Mouse (Mus musculus): Measurements from ENCODE around the gene Ipcef1. TPM values are rescaled to one million over a fixed set of nuclear protein-coding genes. Genes with fewer than 3 reads are reported as not detected.

The Ipcef1 gene
- polyA plus RNA-seq, 1 experiment from 2014 or later, result 0.46 TPM

DNA sequence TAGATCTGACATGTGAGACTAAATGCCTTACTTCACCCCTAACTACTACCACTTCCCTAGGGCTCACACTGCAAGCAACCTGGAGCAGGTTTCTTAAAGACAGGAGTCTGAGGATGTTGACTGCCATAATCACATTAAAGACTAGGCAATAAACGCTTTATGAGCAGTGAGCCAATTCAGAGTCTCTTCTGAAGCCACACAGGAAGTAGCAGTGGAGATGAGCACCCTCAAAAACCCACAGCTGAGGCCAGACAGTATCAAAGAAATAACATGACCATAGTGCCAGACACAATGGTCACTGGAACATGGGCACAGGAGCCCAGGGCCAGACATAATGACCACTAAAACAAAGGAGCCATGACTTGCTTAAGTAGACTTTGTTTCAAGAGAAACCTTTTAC is 63.7 kb downstream of the Ipcef1 start:
- ATAC-seq (ENCODE audit: low read depth), result no peak
- no peak for DNase-seq (ENCODE audit: low spot score)
- no peaks in the 10 kb centered on the region for H3K4me1 ChIP-seq (ENCODE audit: control insufficient read depth, insufficient read depth, low read length)
- H3K4me3 ChIP-seq (ENCODE audit: low read depth, low read length), result no peak overlapping the region
- no peaks in the 10 kb centered on the region for H3K36me3 ChIP-seq (ENCODE audit: control insufficient read depth, insufficient read depth, low read length)
- H3K9ac ChIP-seq (ENCODE audit: low read depth, low read length), result no peak overlapping the region
- H3K9me3 ChIP-seq (ENCODE audit: control insufficient read depth, low read length), result no peaks in the 10 kb centered on the region
- no peaks in the 10 kb centered on the region for H3K27me3 ChIP-seq (replicated peaks; ENCODE audit: control insufficient read depth, insufficient read depth, low read length)
- no peak overlapping the region for H3K4me2 ChIP-seq (ENCODE audit: low read depth, low read length)
- 82% methylated on average over 1 of the region's 1 CpGs for WGBS
- no peak overlapping the region for H3K27ac ChIP-seq (replicated peaks; ENCODE audit: low read depth, low read length)

DNA sequence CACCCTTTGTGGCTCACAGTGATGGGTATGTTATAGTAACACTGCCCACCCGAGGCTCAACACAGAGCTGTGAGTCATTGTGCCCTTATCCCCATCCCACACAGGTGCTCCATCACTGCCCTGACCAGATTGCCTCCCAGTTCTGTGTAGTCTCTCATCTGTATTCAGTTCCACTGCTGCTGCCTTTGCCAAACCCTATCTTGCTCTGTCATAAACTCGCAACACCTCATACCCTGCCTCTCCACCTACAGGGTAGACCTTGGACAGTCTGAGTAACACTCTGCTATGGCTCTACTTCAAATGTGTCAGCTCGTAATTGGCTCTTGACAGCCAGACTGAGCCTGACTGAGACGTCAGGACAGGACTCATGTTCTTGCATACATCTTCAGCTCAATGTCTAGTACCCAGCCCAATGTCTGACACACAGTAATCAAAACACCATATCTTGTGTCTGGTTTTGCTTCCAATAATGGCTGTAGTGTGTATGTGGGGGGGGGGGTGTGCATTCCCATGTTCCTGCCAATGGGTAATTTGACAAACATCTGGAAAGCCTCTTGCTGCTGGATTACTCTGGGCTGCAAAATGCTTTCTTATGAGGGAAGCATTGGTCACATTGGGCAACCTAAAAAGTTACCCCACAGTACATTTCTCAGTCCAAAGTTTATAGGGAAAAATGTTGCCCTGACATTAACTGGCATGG is 64.7 kb downstream of the Ipcef1 start:
- Histone ChIP-seq H3K27ac (replicated peaks; ENCODE audit: low read depth, low read length) (no peak overlapping the region), H3K27me3 (replicated peaks; ENCODE audit: control insufficient read depth, insufficient read depth, low read length) (no peaks in the 10 kb centered on the region), H3K4me2 (ENCODE audit: low read depth, low read length) (no peak overlapping the region), H3K9ac (ENCODE audit: low read depth, low read length) (no peak overlapping the region), H3K4me1 (ENCODE audit: control insufficient read depth, insufficient read depth, low read length) (no peaks in the 10 kb centered on the region), H3K9me3 (ENCODE audit: control insufficient read depth, low read length) (no peaks in the 10 kb centered on the region), H3K36me3 (ENCODE audit: control insufficient read depth, insufficient read depth, low read length) (no peaks in the 10 kb centered on the region), H3K4me3 (ENCODE audit: low read depth, low read length) (no peak overlapping the region)
- no peak for ATAC-seq (ENCODE audit: low read depth)
- 57% methylated on average over 4 of the region's 4 CpGs for WGBS
- DNase-seq (ENCODE audit: low spot score), result no peak

DNA sequence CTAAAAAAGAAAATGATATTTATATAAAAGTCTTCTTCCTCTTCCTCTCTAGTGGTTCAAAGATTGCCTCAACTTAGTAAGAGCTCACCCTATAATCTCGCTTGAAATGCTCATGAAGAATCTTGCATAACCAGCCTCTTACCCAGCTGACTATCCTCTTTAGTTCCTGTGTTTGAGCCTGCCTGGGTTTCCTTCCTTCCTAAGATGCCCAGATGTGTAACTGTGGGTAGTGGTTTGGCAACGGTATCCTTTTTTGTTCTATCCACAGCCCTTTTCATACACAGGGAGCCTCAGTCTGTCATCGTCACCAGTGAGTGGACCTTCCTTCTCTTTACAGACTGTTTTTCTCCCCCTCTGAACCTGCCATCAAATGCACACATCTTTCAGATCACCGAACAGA is 66.0 kb downstream of the Ipcef1 start:
- H3K4me1 ChIP-seq (ENCODE audit: control insufficient read depth, insufficient read depth, low read length), result no peaks in the 10 kb centered on the region
- 79% methylated on average over 4 of the region's 4 CpGs for WGBS
- ATAC-seq (ENCODE audit: low read depth) (no peak), DNase-seq (ENCODE audit: low spot score) (no peak)
- H3K27me3 ChIP-seq (replicated peaks; ENCODE audit: control insufficient read depth, insufficient read depth, low read length), result no peaks in the 10 kb centered on the region
- H3K36me3 ChIP-seq (ENCODE audit: control insufficient read depth, insufficient read depth, low read length), result no peaks in the 10 kb centered on the region
- H3K4me3 ChIP-seq (ENCODE audit: low read depth, low read length), result no peak overlapping the region
- H3K27ac ChIP-seq (replicated peaks; ENCODE audit: low read depth, low read length), result no peak overlapping the region
- H3K9ac ChIP-seq (ENCODE audit: low read depth, low read length), result no peak overlapping the region
- no peaks in the 10 kb centered on the region for H3K9me3 ChIP-seq (ENCODE audit: control insufficient read depth, low read length)
- H3K4me2 ChIP-seq (ENCODE audit: low read depth, low read length), result no peak overlapping the region

DNA sequence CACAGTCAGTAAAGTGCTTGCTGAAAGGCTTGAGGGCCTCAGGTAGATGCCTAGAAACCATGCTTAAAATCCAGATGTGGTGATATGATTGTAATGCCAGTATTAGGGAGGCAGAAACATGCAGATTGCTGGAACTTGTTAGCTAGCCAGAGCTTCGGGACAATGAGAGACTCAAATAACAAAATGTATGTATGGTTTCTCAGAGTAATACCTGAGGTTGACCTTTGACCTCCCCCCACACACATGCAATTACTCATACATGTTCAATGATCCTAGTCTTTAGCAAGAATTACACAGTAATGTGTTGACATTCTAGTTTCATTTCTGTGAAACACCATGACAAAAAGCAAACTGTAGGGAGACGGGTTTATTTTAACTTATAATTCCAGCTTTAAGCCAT is 68.8 kb downstream of the Ipcef1 start:
- Histone ChIP-seq H3K9ac (ENCODE audit: low read depth, low read length) (no peak overlapping the region), H3K4me2 (ENCODE audit: low read depth, low read length) (no peak overlapping the region), H3K9me3 (ENCODE audit: control insufficient read depth, low read length) (no peaks in the 10 kb centered on the region), H3K4me1 (ENCODE audit: control insufficient read depth, insufficient read depth, low read length) (no peaks in the 10 kb centered on the region), H3K36me3 (ENCODE audit: control insufficient read depth, insufficient read depth, low read length) (no peaks in the 10 kb centered on the region), H3K27ac (replicated peaks; ENCODE audit: low read depth, low read length) (no peak overlapping the region), H3K27me3 (replicated peaks; ENCODE audit: control insufficient read depth, insufficient read depth, low read length) (no peaks in the 10 kb centered on the region), H3K4me3 (ENCODE audit: low read depth, low read length) (no peak overlapping the region)
- ATAC-seq (ENCODE audit: low read depth) (no peak), DNase-seq (ENCODE audit: low spot score) (no peak)
- WGBS, result 81% methylated on average over 2 of the region's 2 CpGs

DNA sequence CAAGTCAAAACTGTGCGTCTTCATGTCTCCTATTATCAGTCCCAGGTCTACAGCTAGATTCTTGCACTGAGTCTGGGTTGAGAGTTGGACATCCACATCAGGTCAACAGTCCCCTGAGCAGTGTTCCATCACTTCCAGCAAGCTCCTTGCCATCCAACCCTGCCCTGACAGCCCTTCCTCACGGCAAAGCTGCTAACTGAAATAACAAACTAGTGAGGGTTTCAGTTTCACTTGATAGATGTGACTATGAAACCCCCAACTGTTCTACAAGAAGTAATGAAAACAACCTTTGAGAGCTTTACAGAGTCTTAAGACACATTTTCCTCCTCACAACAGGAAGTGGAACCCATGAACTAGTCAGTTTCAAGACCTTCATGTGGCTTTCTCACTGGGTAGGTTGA is 69.5 kb downstream of the Ipcef1 start:
- ATAC-seq (ENCODE audit: low read depth) (no peak), DNase-seq (ENCODE audit: low spot score) (no peak)
- H3K4me3 ChIP-seq (ENCODE audit: low read depth, low read length), result no peak overlapping the region
- no peaks in the 10 kb centered on the region for H3K9me3 ChIP-seq (ENCODE audit: control insufficient read depth, low read length)
- H3K36me3 ChIP-seq (ENCODE audit: control insufficient read depth, insufficient read depth, low read length), result no peaks in the 10 kb centered on the region
- 65% methylated on average over 2 of the region's 2 CpGs for WGBS
- no peak overlapping the region for H3K27ac ChIP-seq (replicated peaks; ENCODE audit: low read depth, low read length)
- H3K4me2 ChIP-seq (ENCODE audit: low read depth, low read length), result no peak overlapping the region
- no peaks in the 10 kb centered on the region for H3K27me3 ChIP-seq (replicated peaks; ENCODE audit: control insufficient read depth, insufficient read depth, low read length)
- H3K4me1 ChIP-seq (ENCODE audit: control insufficient read depth, insufficient read depth, low read length), result no peaks in the 10 kb centered on the region
- H3K9ac ChIP-seq (ENCODE audit: low read depth, low read length), result no peak overlapping the region

DNA sequence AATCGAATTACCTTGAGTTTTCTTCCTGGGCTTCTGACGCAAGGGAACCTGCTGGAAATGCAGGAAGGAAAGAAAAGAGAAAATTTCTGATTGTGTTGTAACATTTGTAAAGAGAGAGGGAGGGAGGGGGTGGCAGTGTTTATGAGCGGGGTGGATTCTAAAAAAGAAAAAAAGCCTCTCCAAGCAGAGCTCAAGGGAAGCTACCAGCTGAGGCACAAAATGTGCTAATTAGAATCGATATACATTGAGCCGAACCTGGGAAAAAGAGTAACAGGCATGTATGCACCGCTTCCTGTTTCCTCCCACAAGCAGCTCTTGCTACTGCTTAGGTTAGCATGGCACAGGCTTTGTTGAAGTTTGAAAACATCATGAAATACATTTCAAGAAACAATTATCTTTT is 72.0 kb downstream of the Ipcef1 start:
- DNase-seq (ENCODE audit: low spot score) (no peak), ATAC-seq (ENCODE audit: low read depth) (peak; percentile 67; the same call in 1 of the 2 replicates)
- Histone ChIP-seq H3K4me1 (ENCODE audit: control insufficient read depth, insufficient read depth, low read length) (no peaks in the 10 kb centered on the region), H3K9me3 (ENCODE audit: control insufficient read depth, low read length) (no peaks in the 10 kb centered on the region), H3K4me3 (ENCODE audit: low read depth, low read length) (peak overlapping the region; percentile 25), H3K4me2 (ENCODE audit: low read depth, low read length) (peak overlapping the region; percentile 45), H3K27ac (replicated peaks; ENCODE audit: low read depth, low read length) (no peak overlapping the region; the same call in 1 of the 2 replicates), H3K9ac (ENCODE audit: low read depth, low read length) (peak overlapping the region; percentile 41; the same call in 1 of the 2 replicates), H3K27me3 (replicated peaks; ENCODE audit: control insufficient read depth, insufficient read depth, low read length) (no peaks in the 10 kb centered on the region), H3K36me3 (ENCODE audit: control insufficient read depth, insufficient read depth, low read length) (no peaks in the 10 kb centered on the region)
- 13% methylated on average over 6 of the region's 6 CpGs for WGBS

DNA sequence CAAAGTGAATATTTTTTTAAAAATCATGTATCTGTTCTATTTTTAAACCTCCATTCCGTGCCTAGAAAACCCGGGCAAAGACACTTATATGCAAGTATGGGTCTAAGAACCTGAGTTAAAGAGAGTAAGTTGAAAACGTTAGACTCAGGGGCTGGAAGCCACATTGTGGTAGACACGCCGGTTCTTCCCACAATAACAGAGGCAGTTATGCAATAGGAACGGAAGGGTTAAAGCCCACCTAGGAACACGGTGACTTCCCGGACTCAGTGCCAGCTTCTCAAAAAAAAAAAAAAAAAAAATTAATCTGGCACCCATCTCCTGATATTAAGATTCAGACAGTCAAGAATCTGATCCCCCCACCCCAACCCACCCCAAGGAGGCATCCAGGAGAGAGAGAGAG is 72.5 kb downstream of the Ipcef1 start:
- no peaks in the 10 kb centered on the region for H3K27me3 ChIP-seq (replicated peaks; ENCODE audit: control insufficient read depth, insufficient read depth, low read length)
- H3K27ac ChIP-seq (replicated peaks; ENCODE audit: low read depth, low read length), result no peak overlapping the region
- H3K4me2 ChIP-seq (ENCODE audit: low read depth, low read length), result peak overlapping the region; percentile 45
- no peak for DNase-seq (ENCODE audit: low spot score)
- H3K36me3 ChIP-seq (ENCODE audit: control insufficient read depth, insufficient read depth, low read length), result no peaks in the 10 kb centered on the region
- H3K9me3 ChIP-seq (ENCODE audit: control insufficient read depth, low read length), result no peaks in the 10 kb centered on the region
- H3K4me1 ChIP-seq (ENCODE audit: control insufficient read depth, insufficient read depth, low read length), result no peaks in the 10 kb centered on the region
- H3K9ac ChIP-seq (ENCODE audit: low read depth, low read length), result peak overlapping the region; percentile 41; the same call in 1 of the 2 replicates
- WGBS, result 38% methylated on average over 8 of the region's 8 CpGs
- peak; percentile 33; the same call in 1 of the 2 replicates for ATAC-seq (ENCODE audit: low read depth)
- H3K4me3 ChIP-seq (ENCODE audit: low read depth, low read length), result peak overlapping the region; percentile 25

DNA sequence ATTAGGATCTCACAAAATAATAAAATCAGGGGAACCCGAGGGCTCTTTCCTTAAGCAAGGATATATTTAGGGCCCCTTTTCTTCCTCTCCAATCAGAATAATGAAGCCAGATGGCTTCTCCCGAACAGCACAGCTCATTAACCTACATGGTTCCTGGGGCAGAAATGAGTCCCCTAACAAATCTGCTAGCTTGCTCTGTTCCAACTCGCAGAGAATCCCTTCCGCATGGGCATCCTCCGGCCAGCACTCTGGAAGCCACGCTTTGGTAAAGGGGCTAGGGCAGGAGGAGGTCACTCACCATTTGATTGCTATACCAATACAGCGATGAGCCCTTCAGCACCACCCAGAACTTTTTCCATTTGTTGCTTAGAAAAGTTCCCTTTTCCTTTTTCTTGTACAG is 73.1 kb downstream of the Ipcef1 start:
- Histone ChIP-seq H3K4me1 (ENCODE audit: control insufficient read depth, insufficient read depth, low read length) (no peaks in the 10 kb centered on the region), H3K36me3 (ENCODE audit: control insufficient read depth, insufficient read depth, low read length) (no peaks in the 10 kb centered on the region), H3K27me3 (replicated peaks; ENCODE audit: control insufficient read depth, insufficient read depth, low read length) (no peaks in the 10 kb centered on the region), H3K27ac (replicated peaks; ENCODE audit: low read depth, low read length) (no peak overlapping the region), H3K4me3 (ENCODE audit: low read depth, low read length) (no peak overlapping the region), H3K9me3 (ENCODE audit: control insufficient read depth, low read length) (no peaks in the 10 kb centered on the region), H3K4me2 (ENCODE audit: low read depth, low read length) (no peak overlapping the region), H3K9ac (ENCODE audit: low read depth, low read length) (no peak overlapping the region)
- DNase-seq (ENCODE audit: low spot score), result no peak
- WGBS, result 73% methylated on average over 7 of the region's 7 CpGs
- peak; percentile 71; the same call in 1 of the 2 replicates for ATAC-seq (ENCODE audit: low read depth)

DNA sequence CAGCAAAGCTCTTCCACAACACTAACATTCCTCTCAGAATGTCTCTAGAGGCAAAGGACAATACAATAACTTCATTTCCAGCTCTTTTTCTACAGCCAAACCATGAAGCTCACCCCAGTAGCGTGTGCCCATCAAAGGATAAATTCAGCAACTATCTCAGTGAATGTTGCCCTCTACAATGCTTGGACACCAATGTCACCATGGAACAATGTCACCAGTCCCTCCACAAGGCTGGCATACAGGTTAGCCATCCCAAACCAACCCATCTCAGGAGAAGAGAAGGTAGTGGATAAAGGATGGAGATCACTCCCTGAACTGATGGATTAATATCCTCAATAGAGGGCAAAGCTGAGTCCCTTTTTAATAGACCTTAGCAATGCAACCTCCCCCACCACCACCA is 73.5 kb downstream of the Ipcef1 start:
- ATAC-seq (ENCODE audit: low read depth) (no peak), DNase-seq (ENCODE audit: low spot score) (no peak)
- no peaks in the 10 kb centered on the region for H3K27me3 ChIP-seq (replicated peaks; ENCODE audit: control insufficient read depth, insufficient read depth, low read length)
- H3K4me3 ChIP-seq (ENCODE audit: low read depth, low read length), result no peak overlapping the region
- no peaks in the 10 kb centered on the region for H3K9me3 ChIP-seq (ENCODE audit: control insufficient read depth, low read length)
- no peak overlapping the region for H3K4me2 ChIP-seq (ENCODE audit: low read depth, low read length)
- 90% methylated on average over 1 of the region's 1 CpGs for WGBS
- no peaks in the 10 kb centered on the region for H3K4me1 ChIP-seq (ENCODE audit: control insufficient read depth, insufficient read depth, low read length)
- H3K27ac ChIP-seq (replicated peaks; ENCODE audit: low read depth, low read length), result no peak overlapping the region
- H3K9ac ChIP-seq (ENCODE audit: low read depth, low read length), result no peak overlapping the region
- H3K36me3 ChIP-seq (ENCODE audit: control insufficient read depth, insufficient read depth, low read length), result no peaks in the 10 kb centered on the region

Measured in embryonic facial prominence, embryonic 14.5 days (tissue).